In genomic region chr17:90454356-90454737, GRCm38 (mm10) we compare ENCODE assay signal across 8 mouse cellular contexts.
DNase-seq lines count a peak whose midpoint lies in the region; ATAC-seq and TF ChIP-seq lines count a peak whose summit lies in the region.
"Had no signal": no experiment of that assay in that cellular context is flagged by ENCODE, and none has a peak within 500 bp of the region (broad histone marks: within the 10 kb centered on the region; RNA-seq: fewer than 3 reads in every experiment).

No protein-coding gene starts in this region.

- peak overlapping the region; percentile 43 for H3K4me3 ChIP-seq in lung, embryonic 16.5 days (ENCODE audit: low read length)
- H3K4me3 ChIP-seq in lung, adult 2 months (replicated peaks; ENCODE audit: extremely low read depth, low read depth, low read length), result no peak overlapping the region
- peak overlapping the region; percentile 71 for H3K4me3 ChIP-seq in hindbrain, embryonic 16.5 days (ENCODE audit: low read length)

- H3K9ac ChIP-seq in lung, embryonic 16.5 days (ENCODE audit: low read length), result no peak overlapping the region
- peak overlapping the region; percentile 83 for H3K9ac ChIP-seq in hindbrain, embryonic 16.5 days (ENCODE audit: low read depth, low read length)

- no peak for ATAC-seq in lung, embryonic 16.5 days (ENCODE audit: low read depth)
- ATAC-seq in hindbrain, embryonic 16.5 days, result peak; percentile 67

- 3% methylated on average over 15 of the region's 15 CpGs for WGBS in lung, embryonic 16.5 days
- WGBS in lung, adult 2 months, result 7% methylated on average over 15 of the region's 15 CpGs
- 0% methylated on average over 15 of the region's 15 CpGs for WGBS in hindbrain, embryonic 16.5 days

- no peaks in the 10 kb centered on the region for H3K36me3 ChIP-seq in lung, embryonic 16.5 days (ENCODE audit: control insufficient read depth, insufficient read depth, low read length)
- no peaks in the 10 kb centered on the region for H3K36me3 ChIP-seq in hindbrain, embryonic 16.5 days (ENCODE audit: control insufficient read depth, insufficient read depth, low read length)

- H3K4me2 ChIP-seq in lung, embryonic 16.5 days (ENCODE audit: low read depth, low read length), result peak overlapping the region; percentile 58
- peak overlapping the region; percentile 73 for H3K4me2 ChIP-seq in hindbrain, embryonic 16.5 days (ENCODE audit: low read length)

- no peak for TF ChIP-seq POLR2A in lung, adult 2 months (IDR thresholded peaks at IDR 0.05; ENCODE audit: borderline replicate concordance, extremely low read depth, low read depth, low read length)

- DNase-seq in lung, adult 2 months, result no peak
- DNase-seq in embryo, embryonic 10 days (ENCODE audit: low spot score), result peak; percentile 33
- peak; percentile 51 for DNase-seq in neural tube, embryonic 10.5 days (ENCODE audit: extremely low spot score, low spot score)
- DNase-seq in urinary bladder, postnatal 36 days (ENCODE audit: low spot score in 2 of 2), result no peak
- DNase-seq in adrenal gland, postnatal 10 days, result no peak

- no peaks in the 10 kb centered on the region for H3K9me3 ChIP-seq in lung, embryonic 16.5 days (ENCODE audit: control insufficient read depth, low read length)
- H3K9me3 ChIP-seq in hindbrain, embryonic 16.5 days (ENCODE audit: control insufficient read depth, low read length), result no peaks in the 10 kb centered on the region

- H3K27ac ChIP-seq in lung, embryonic 16.5 days (ENCODE audit: low read length), result no peak overlapping the region
- peak overlapping the region; percentile 91 for H3K27ac ChIP-seq in hindbrain, embryonic 16.5 days (ENCODE audit: low read depth, low read length)
- H3K27ac ChIP-seq: macrophage had no signal

- no peak for TF ChIP-seq CTCF in lung, adult 2 months (IDR thresholded peaks at IDR 0.05; ENCODE audit: insufficient read depth, low read length)

- H3K4me1 ChIP-seq in lung, embryonic 16.5 days (replicated peaks; ENCODE audit: control insufficient read depth, insufficient read depth, low read length), result peaks cover 6% of the 10 kb centered on the region
- no peaks in the 10 kb centered on the region for H3K4me1 ChIP-seq in lung, adult 2 months (ENCODE audit: control insufficient read depth, insufficient read depth, low read length)
- peaks cover 3% of the 10 kb centered on the region for H3K4me1 ChIP-seq in hindbrain, embryonic 16.5 days (ENCODE audit: control insufficient read depth, insufficient read depth, low read depth, low read length)

- H3K27me3 ChIP-seq in lung, embryonic 16.5 days (ENCODE audit: control insufficient read depth, insufficient read depth, low read depth, low read length), result peaks cover 19% of the 10 kb centered on the region
- H3K27me3 ChIP-seq in hindbrain, embryonic 16.5 days (replicated peaks; ENCODE audit: control insufficient read depth, insufficient read depth, low read length), result no peaks in the 10 kb centered on the region

Comparison
In these comparisons a context has a peak if more than half of its experiments do, and no peak if none do; other contexts are left out.
1. DNase-seq: peak in embryo, embryonic 10 days (single experiment) and neural tube, embryonic 10.5 days (single experiment); none in lung, adult 2 months (single experiment), urinary bladder, postnatal 36 days (0 of 2) and adrenal gland, postnatal 10 days (single experiment).